Mouse (Mus musculus) frontal cortex, adult (tissue): ENCODE measurements around the gene Amigo3.

Experiments
- ATAC-seq: cut with Nextera tagmentation; 2 replicates; pipeline ENCODE4 v1.9.2; 2017; ENCODE audit warnings: mild to moderate bottlenecking, moderate library complexity, mixed read lengths; ENCODE audit not compliant: low TSS enrichment

Amigo3 gene

GRCm38 (mm10) chr9:108083561-108083960 lies 30.6 kb downstream of the Amigo3 start:
- ATAC-seq, result no peak

- ATAC-seq, result no peak
These were observed 32.3 kb downstream of the Amigo3 start for GRCm38 (mm10) chr9:108085261-108085660.

GRCm38 (mm10) chr9:108090611-108091120 lies 37.7 kb downstream of the Amigo3 start:
- ATAC-seq, result no peak

- no peak for ATAC-seq
These were observed 40.6 kb downstream of the Amigo3 start for GRCm38 (mm10) chr9:108093586-108093985.

GRCm38 (mm10) chr9:108094184-108094941 lies 41.4 kb downstream of the Amigo3 start, which contains the start of gene Apeh:
Apeh (minus strand) TSS chr9:108094606.
- peak; percentile 50 for ATAC-seq

- 0 out of 2 replicates have a peak, but pooled peaks have one; percentile 21 for ATAC-seq
These were observed 42.0 kb downstream of the Amigo3 start for GRCm38 (mm10) chr9:108094998-108095411.

- peak; percentile 31 for ATAC-seq
These were observed 42.6 kb downstream of the Amigo3 start for GRCm38 (mm10) chr9:108095518-108095917.

- ATAC-seq, result no peak
These were observed 43.2 kb downstream of the Amigo3 start for GRCm38 (mm10) chr9:108095949-108096712.

- ATAC-seq, result no peak
These were observed 46.7 kb downstream of the Amigo3 start for GRCm38 (mm10) chr9:108099619-108100018.

GRCm38 (mm10) chr9:108104766-108105548 lies 52.0 kb downstream of the Amigo3 start:
- no peak for ATAC-seq
